Mouse (Mus musculus) CD4-positive, CD25-positive, alpha-beta regulatory T cell, adult 2 months (primary cell): ENCODE results near the gene Hectd1.

Experiments used
- DNase-seq: peaks from one replicate; pipeline ENCODE4 v3.0.0-alpha.2; 2012; ENCODE audit warnings: low read depth, low spot score

Hectd1 gene

GRCm38 (mm10) chr12:51829290-51830076 is at the start of gene Hectd1:
TSS of gene Hectd1 (minus strand) at chr12:51829536.
- DNase-seq = peak; percentile 89

GRCm38 (mm10) chr12:51871446-51872144 is 42.3 kb upstream of the Hectd1 start:
- DNase-seq = peak; percentile 76

GRCm38 (mm10) chr12:51869511-51869910 is 40.2 kb upstream of the Hectd1 start:
- DNase-seq = no peak

- DNase-seq = peak; percentile 60
These were observed 37.7 kb upstream of the Hectd1 start for GRCm38 (mm10) chr12:51867076-51867475.

- DNase-seq = peak; percentile 91
These were observed 37.0 kb upstream of the Hectd1 start for GRCm38 (mm10) chr12:51866226-51866910.

- DNase-seq = peak; percentile 91
These were observed 36.4 kb upstream of the Hectd1 start for GRCm38 (mm10) chr12:51865790-51866179.

GRCm38 (mm10) chr12:51865061-51865789 is 35.9 kb upstream of the Hectd1 start:
- peak; percentile 70 for DNase-seq

GRCm38 (mm10) chr12:51863116-51864002 is 34.0 kb upstream of the Hectd1 start:
- peak; percentile 52 for DNase-seq

GRCm38 (mm10) chr12:51858134-51859028 is 29.0 kb upstream of the Hectd1 start:
- peak; percentile 61 for DNase-seq

- DNase-seq = peak; percentile 41
These were observed 27.5 kb upstream of the Hectd1 start for GRCm38 (mm10) chr12:51856768-51857295.

- no peak for DNase-seq
These were observed 26.5 kb upstream of the Hectd1 start for GRCm38 (mm10) chr12:51855872-51856271.

- no peak for DNase-seq
These were observed 26.1 kb upstream of the Hectd1 start for GRCm38 (mm10) chr12:51855453-51855852.

- DNase-seq = no peak
These were observed 22.3 kb upstream of the Hectd1 start for GRCm38 (mm10) chr12:51851617-51852016.

- DNase-seq = no peak
These were observed 21.8 kb upstream of the Hectd1 start for GRCm38 (mm10) chr12:51851155-51851554.

GRCm38 (mm10) chr12:51850339-51850738 is 21.0 kb upstream of the Hectd1 start:
- DNase-seq = no peak

GRCm38 (mm10) chr12:51849902-51850301 is 20.6 kb upstream of the Hectd1 start:
- no peak for DNase-seq

- peak; percentile 54 for DNase-seq
These were observed 18.8 kb upstream of the Hectd1 start for GRCm38 (mm10) chr12:51847953-51848680.

- no peak for DNase-seq
These were observed 15.9 kb upstream of the Hectd1 start for GRCm38 (mm10) chr12:51845261-51845660.
